In genomic region chr2:14229149-14229548, GRCm38 (mm10) we compare ENCODE assay signal across 13 mouse cellular contexts. TPM values are rescaled to one million over a fixed set of nuclear protein-coding genes. Genes with fewer than 3 reads are reported as not detected.
DNase-seq lines count a peak whose midpoint lies in the region; ATAC-seq and TF ChIP-seq lines count a peak whose summit lies in the region.
"Had no signal": no experiment of that assay in that cellular context is flagged by ENCODE, and none has a peak within 500 bp of the region (broad histone marks: within the 10 kb centered on the region; RNA-seq: fewer than 3 reads in every experiment).

Mrc1 (plus strand) TSS chr2:14229392.

- no peak within 1 kb of the TSS for H3K9ac ChIP-seq in liver, embryonic 13.5 days
- H3K9ac ChIP-seq in lung, postnatal 0 days (replicated peaks; ENCODE audit: low read depth): no peak within 1 kb of the TSS
- H3K9ac ChIP-seq: forebrain, embryonic 12.5 days; hindbrain, embryonic 14.5 days had no signal

- no peaks in the 10 kb centered on the region for H3K36me3 ChIP-seq in liver, embryonic 13.5 days
- no peaks in the 10 kb centered on the region for H3K36me3 ChIP-seq in lung, postnatal 0 days (ENCODE audit: insufficient read depth, low read length)
- H3K36me3 ChIP-seq: forebrain, embryonic 12.5 days had no signal

- intact Hi-C loops in gastrocnemius, postnatal 36 days (cut with DNase I): no loop called here

- TF ChIP-seq CTCF in lung, postnatal 0 days (IDR thresholded peaks at IDR 0.05): no peak

- no peak within 1 kb of the TSS for H3K27ac ChIP-seq in liver, embryonic 13.5 days
- H3K27ac ChIP-seq in lung, postnatal 0 days (ENCODE audit: low read length): no peak within 1 kb of the TSS
- H3K27ac ChIP-seq: forebrain, embryonic 12.5 days; hindbrain, embryonic 14.5 days had no signal

- H3K9me3 ChIP-seq in liver, embryonic 13.5 days (replicated peaks): no peaks in the 10 kb centered on the region
- H3K9me3 ChIP-seq in lung, postnatal 0 days (ENCODE audit: low read length): no peaks in the 10 kb centered on the region
- H3K9me3 ChIP-seq: forebrain, embryonic 12.5 days had no signal

- no peak within 1 kb of the TSS for H3K4me2 ChIP-seq in liver, embryonic 13.5 days
- no peak within 1 kb of the TSS for H3K4me2 ChIP-seq in lung, postnatal 0 days (replicated peaks; ENCODE audit: low read depth, low read length)
- H3K4me2 ChIP-seq: forebrain, embryonic 12.5 days; hindbrain, embryonic 14.5 days had no signal

- no peaks in the 10 kb centered on the region for H3K4me1 ChIP-seq in liver, embryonic 13.5 days (replicated peaks)
- no peaks in the 10 kb centered on the region for H3K4me1 ChIP-seq in lung, postnatal 0 days (ENCODE audit: insufficient read depth, low read depth, low read length)
- H3K4me1 ChIP-seq: forebrain, embryonic 12.5 days had no signal

- WGBS in liver, embryonic 13.5 days (ENCODE audit: insufficient replicate concordance): 23% methylated on average over 3 of the region's 3 CpGs
- 34% methylated on average over 3 of the region's 3 CpGs for WGBS in lung, postnatal 0 days

- H3K27me3 ChIP-seq in liver, embryonic 13.5 days: no peaks in the 10 kb centered on the region
- H3K27me3 ChIP-seq in lung, postnatal 0 days (replicated peaks; ENCODE audit: insufficient read depth, low read length): no peaks in the 10 kb centered on the region
- H3K27me3 ChIP-seq: forebrain, embryonic 12.5 days; Patski had no signal

- no peak for ATAC-seq in liver, embryonic 13.5 days (ENCODE audit: low read depth)
- no peak for ATAC-seq in lung, postnatal 0 days
- ATAC-seq: Patski had no signal

- TF ChIP-seq EP300 in lung, postnatal 0 days (IDR thresholded peaks at IDR 0.05): no peak

- peak within 1 kb of the TSS; percentile 27 for H3K4me3 ChIP-seq in liver, embryonic 13.5 days (replicated peaks)
- H3K4me3 ChIP-seq in lung, postnatal 0 days (ENCODE audit: low read depth, low read length): no peak within 1 kb of the TSS
- H3K4me3 ChIP-seq: forebrain, embryonic 12.5 days had no signal

- DNase-seq in heart, adult 18-20 months: peak in 1 of 2 experiments; percentile 44
- no peak for DNase-seq in heart, postnatal 4 days
- no peak for DNase-seq in adrenal gland, adult 8-10 months
- no peak for DNase-seq in gastrocnemius, postnatal 36 days
- DNase-seq in liver, embryonic 13.5 days: no peak
- DNase-seq in embryo, embryonic 10.5 days (ENCODE audit: low spot score): no peak
- DNase-seq in layer of hippocampus, postnatal 14 days (ENCODE audit: low spot score in 2 of 2): no peak
- no peak for DNase-seq in lung, postnatal 0 days (ENCODE audit: low spot score)
- DNase-seq: cerebellum, adult 11-12 months; lung, postnatal 4 days had no signal

RNA-seq across cellular contexts. Expression of gene Mrc1, which starts in this region (rescaled TPM):
- total RNA-seq in heart, adult 18-20 months (2021): 10 to 100 TPM; 17.0 to 19.1 TPM
- total RNA-seq in heart, postnatal 4 days (2021): 10 to 100 TPM in 1 of 2 experiments, 1 to 10 TPM in 1; 9.0 to 11.1 TPM
- 10 to 100 TPM; 15.2 to 32.1 (median 23.1) TPM for total RNA-seq in adrenal gland, adult 8-10 months (2022)
- total RNA-seq in gastrocnemius, postnatal 36 days (2021): 10 to 100 TPM; 10.1 to 13.1 TPM
- polyA plus RNA-seq in liver, embryonic 13.5 days (2015; fragmentation: Nextera tagmentation; extraction: Ambion mirVana): 6.1 and 7.5 TPM in 2 replicates
- total RNA-seq in layer of hippocampus, postnatal 14 days (2021): 1 to 10 TPM; 6.1 to 7.9 TPM
- polyA plus RNA-seq in lung, postnatal 0 days (2015; fragmentation: Nextera tagmentation; extraction: Ambion mirVana): 8.2 and 8.7 TPM in 2 replicates
